Mouse (Mus musculus) central nervous system, embryonic 14 days (tissue): ENCODE data around the gene Rundc3b. TPM values are rescaled to one million over a fixed set of nuclear protein-coding genes. Genes with fewer than 3 reads are reported as not detected.

Experiments used
- polyA plus RNA-seq: library from polyadenylated mRNA; depleted of rRNA; stranded (reverse); fragments of >200 nt; gene quantifications from 2 replicates; pipeline ENCODE4 v1.2.3, GENCODE M21; 2012; rRNA removed

Gene Rundc3b
- polyA plus RNA-seq, result 27.2 and 29.3 TPM in 2 replicates

DNA sequence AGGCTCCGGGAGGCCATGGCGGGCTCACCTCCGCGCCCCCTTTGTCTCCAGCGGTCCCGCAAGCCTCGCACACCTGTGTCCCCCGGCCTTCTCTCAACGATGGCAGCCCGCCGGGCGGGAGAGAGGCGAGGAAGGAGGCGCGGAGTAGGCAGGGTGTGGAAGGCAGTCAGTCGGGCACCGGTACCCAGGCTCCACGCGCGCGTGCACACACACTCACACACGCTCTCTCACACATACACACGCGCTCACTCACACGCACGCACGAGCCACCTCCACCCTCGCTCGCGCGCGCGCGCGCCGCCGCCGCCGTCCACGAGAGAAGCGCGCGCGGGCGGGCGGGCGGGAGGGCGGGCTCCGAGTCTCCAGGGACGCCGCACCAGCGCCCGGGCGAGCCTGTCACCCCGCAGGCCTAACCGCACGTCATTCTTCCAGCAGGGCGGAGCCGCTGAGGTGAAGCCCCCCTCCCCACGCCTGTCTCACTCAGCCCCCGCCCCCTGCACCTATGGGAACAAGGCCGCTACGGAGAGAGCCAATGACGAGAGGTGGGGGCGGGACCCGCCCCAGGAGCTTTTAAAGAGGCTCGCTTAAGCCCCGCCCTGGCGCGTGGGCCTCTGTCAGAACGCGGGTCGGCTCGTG, at the start of gene Rundc3b:
Rundc3b (minus strand) TSS at position 357 of the 636 bp plus-strand sequence.

GRCm38 (mm10) chr5:8659911-8660737, 37.4 kb upstream of the Rundc3b start, which contains the start of gene Abcb1a:
Gene Abcb1a (plus strand): TSS chr5:8660077.

Other genes with a start within 250 kb of the Rundc3b start
- gene Dbf4, start 200.2 kb downstream of the Rundc3b start, polyA plus RNA-seq, result 25.7 and 30.5 TPM in 2 replicates
- gene Slc25a40, start 200.1 kb downstream of the Rundc3b start, polyA plus RNA-seq, result 13.5 and 14.3 TPM in 2 replicates
- 3.1 and 3.2 TPM in 2 replicates for gene Abcb1a, start 37.1 kb upstream of the Rundc3b start, polyA plus RNA-seq
- gene Abcb1b, start 175.2 kb upstream of the Rundc3b start, polyA plus RNA-seq, result 0.53 and 0.68 TPM in 2 replicates